Mouse (Mus musculus) A20 (cell line): ENCODE results near the gene Impdh1.
"Not testable (repeated sequence)": the region's sequence is repeated elsewhere in the genome, so short reads cannot be mapped to it uniquely, and the experiment has no call there.

ENCODE experiments used
- DNase-seq: peaks from one replicate; pipeline ENCODE4 v3.0.0-alpha.2; 2011; ENCODE audit warnings: low read depth, low spot score

The Impdh1 gene

DNA sequence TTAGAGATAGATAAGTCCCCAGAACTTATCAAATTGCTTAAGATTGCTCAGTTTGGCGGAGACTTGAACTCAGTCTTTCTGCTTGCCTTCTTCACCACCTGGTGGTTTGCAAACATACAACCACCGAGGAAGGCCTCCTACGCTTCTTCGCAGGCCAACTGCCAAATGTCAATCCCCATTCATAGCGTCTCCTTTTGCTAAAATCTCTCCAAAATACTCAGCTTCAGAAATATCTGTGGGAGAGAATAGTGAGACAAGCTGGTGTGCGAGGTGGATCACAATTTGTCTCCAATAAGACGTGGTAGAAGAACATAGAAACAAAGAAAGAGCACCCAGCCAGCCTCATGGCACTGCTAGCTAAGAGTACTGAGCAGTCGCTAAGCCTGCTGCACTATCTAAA lies 36.3 kb downstream of the Impdh1 start:
- DNase-seq, result no peak

DNA sequence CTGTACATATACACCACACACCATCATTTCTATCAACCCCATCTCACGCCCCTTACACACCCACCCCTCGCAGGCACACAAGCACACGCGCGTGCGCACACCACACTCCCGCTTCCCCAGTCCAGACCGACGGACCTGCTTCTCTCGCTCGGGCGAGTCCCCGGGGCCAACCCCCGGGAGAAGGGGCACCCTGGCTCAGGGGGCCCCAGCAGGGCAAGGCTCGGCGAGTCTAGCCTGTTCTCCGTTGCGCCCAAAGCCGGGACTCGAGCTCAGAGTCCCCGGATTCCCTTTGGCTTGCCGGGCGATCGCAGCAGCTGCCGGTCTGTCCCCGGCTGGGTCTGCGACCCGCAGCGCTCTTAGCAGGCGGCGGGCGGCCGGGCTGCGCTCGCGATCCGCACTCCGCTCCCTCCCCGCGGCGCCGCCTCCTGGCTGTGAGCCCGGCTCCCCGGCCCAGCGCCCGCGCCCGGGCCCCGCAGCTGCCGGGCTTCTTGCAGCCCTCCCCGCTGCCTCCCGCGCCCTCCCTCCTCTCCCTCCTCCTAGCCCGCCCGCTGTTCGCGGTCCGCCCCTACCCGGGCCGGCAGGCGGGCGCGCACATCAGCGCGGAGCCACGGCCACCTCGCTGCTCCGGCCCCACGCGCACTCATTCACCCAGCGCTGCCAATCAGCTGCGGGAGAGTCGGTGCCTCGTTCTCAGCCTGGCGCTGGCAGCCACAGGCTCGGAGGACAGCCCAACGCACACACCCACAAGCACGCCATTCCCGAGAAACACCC lies 37.1 kb downstream of the Impdh1 start, which contains the start of gene Prrt4:
Gene Prrt4, minus strand, starts transcription at position 697 of the 771 bp plus-strand sequence.
- no peak for DNase-seq

DNA sequence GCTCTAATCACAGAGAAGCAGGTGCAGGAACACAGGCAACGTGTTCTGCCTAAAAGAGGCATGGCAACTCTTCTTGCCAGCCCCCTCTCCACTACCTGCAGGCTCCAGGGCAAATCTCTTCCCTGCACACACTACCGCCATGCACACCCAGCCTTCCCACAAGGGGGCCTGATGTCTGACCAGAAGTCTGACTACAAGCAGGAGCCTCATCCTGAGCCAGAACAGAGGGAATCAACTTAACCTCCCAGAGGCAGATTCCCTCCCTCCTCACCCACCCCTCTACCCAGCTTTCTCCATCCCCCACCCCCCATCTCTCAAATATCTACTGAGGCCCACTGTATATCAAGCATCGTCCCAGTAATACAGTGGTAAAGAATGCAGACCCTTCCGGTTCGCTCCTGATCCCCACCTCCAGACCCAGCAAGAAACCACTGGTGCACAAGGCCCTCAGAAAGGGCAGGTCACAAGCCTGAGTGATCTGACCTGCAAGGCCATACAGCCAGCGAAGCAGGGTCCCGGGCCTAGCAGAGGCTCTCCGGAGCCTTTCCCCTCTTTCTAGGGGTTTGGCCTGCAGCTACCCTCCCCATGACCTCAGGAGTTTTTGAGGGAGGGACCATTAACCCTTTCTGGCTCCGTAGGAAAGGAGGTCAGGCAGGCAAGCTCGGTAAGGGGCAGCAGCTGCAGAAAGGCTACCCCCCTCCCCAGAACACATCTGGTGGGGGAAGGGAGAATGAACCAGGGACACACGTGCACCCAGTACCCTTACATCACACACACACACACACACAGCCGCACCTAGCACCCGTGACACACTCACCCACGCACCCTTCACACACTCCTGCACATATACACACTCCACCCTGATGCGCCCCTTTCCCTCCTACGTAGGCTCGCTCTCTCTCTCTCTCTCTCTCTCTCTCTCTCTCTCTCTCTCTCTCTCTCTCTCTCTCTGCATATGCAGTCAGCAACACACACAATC lies 38.0 kb downstream of the Impdh1 start:
- no peak for DNase-seq

DNA sequence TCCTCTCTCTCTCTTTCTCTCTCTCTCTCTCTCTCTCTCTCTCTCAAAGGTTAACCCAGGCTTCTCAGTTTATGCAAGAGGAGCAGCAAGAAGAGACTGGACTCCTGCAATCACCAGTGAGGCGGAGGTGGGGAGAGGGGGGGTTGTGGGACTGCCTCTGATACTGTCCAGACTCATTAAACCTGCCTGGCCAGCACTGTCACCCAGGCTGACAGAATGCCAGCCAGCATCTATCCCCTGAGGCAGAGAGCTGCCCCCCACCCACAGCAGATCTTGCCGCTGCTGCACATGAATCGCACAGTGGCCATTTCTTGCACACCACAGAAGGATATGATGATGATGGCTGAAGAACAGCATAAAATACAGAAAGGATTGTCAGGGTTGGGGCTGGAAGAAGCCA lies 41.1 kb downstream of the Impdh1 start:
- DNase-seq, result no peak

DNA sequence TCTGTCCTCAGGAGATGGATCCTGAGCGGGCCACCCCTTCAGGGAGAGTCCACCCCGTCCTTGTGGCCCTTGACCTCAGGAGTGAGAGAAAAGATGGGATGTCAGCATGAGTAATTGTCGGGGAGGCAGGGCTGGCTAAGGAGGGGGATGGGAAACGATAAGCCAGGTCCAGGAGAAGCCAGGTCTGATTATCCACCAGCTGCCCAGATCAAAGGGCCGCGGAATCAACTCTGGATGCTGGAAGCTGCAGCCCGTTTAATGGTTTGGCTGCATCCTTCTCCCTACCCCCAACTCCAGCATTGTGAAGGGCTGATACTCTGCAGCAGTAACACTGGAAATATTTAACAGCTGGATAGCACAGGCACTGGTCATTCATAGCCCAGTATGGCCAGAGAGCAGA lies 41.8 kb downstream of the Impdh1 start:
- no peak for DNase-seq

DNA sequence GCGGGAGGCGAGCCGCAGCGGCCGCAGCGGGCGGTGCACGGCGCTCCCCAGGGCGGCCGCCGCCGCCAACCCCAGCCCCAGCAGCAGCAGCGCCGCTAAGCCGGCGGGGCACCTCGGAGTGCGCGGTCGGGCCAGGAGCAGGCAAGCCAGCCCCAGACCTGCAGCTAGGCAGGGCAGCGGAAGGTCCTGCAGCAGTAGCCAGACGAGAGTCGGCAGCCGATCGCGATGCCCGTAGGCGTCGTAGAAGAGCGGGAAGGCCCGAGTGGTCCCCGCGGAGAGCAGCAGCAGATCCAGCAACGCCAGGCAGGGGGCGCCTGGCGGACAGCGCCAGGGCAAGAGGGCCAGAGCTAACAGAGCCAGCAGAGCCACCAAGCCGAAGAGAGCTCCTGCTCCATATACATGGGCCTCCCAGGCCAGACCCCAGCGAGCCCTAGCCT lies 45.2 kb downstream of the Impdh1 start:
- DNase-seq, result peak; percentile 54

DNA sequence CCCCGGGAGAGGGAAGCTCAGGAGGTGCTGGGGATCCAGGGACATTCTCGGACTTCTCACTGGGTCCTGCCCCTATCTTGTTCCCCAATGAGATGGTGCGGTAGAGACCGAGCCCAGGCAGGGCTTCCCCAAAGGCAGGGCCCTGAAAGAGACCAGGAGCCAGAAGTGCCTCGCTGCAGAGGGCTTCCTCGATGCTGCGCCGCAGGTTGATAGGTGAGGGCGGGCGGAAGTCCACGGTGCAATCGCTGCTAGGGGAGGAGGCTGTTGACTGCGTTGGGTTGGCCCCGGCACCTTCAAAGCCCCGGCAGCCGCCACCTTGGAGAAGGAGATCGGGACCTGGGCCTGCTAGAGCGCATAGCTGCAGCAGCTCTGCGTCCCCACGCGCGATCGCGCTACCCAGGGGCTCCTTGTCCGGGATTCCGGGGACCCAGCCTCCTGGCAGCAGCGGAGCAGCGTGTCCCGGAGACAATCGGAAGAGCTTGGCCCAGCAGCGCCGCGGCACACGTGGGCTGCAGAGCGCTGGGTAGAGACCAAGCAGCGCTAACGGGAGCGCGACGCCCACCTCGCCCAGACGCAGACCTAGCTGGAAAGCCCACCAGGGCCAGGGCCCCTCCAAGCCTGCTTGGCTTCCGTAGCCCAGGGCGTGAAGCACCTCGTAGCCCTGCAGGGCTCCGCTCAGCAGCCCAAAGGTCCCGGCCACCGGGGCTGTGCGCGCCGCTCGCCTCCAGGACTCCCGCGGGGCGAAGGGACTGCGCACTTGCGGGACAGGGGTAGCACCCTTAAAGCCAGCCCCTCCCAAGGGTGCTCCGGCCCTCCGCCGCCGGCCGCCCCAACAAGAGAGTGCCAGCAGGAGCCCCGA lies 45.9 kb downstream of the Impdh1 start:
- DNase-seq, result no peak

DNA sequence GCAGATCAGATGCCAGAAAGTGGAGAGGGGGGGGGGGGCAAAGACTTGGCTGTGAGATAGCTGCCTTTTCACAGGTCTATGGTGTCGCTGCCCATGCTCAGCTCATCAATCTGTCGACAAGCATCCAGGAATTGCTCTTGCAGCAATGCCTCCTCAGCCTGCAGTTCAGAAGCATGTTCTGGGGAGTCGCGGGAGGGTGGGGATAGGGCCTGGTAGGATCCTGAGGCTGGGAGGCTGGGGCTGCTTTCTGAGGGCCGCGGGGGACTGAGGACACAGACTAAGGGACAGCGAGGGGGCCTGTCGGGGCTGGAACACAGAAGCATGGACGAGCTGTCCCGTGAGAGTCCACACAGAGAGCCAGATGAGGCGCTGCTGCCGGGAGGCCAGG lies 46.5 kb downstream of the Impdh1 start:
- DNase-seq, result no peak

DNA sequence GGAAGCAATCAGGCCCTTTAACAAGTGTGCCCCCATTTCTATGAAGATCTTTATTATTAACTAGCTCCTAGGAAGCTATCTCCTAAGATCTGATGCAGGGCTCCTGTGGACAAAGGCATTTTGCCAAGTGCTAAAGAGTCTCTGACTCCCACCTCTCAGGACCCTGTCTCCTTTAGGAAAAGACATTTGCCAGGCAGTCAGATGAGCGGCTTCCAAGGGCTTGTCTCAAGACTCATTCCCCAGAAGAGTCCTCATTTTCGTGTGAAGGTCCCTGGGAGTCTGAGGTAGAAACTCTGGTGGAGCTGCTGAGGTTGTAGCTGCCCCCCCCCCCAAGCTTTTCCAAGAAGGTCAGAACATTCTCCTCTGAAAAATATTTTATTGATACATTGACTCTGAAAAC lies 47.3 kb downstream of the Impdh1 start:
- no peak for DNase-seq

DNA sequence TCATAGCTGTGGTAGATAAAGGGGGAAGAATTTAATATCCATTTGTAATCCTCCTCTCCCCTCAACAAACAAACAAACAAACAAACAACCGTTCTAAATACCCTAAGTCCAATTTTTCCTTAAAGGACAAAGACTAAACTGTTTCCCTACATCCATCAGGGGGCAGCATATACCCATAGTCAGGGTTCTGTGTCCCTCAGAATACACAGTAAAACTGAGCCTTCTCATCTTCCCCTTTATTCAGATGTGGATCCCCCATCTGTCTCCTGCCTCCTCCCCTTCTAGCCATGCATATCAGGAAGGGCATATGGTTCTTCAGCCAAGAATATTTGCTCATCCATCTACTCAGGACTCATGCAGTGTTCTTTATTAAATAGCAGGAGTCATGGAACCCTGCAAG lies 50.0 kb downstream of the Impdh1 start:
- DNase-seq, result peak; percentile 70

DNA sequence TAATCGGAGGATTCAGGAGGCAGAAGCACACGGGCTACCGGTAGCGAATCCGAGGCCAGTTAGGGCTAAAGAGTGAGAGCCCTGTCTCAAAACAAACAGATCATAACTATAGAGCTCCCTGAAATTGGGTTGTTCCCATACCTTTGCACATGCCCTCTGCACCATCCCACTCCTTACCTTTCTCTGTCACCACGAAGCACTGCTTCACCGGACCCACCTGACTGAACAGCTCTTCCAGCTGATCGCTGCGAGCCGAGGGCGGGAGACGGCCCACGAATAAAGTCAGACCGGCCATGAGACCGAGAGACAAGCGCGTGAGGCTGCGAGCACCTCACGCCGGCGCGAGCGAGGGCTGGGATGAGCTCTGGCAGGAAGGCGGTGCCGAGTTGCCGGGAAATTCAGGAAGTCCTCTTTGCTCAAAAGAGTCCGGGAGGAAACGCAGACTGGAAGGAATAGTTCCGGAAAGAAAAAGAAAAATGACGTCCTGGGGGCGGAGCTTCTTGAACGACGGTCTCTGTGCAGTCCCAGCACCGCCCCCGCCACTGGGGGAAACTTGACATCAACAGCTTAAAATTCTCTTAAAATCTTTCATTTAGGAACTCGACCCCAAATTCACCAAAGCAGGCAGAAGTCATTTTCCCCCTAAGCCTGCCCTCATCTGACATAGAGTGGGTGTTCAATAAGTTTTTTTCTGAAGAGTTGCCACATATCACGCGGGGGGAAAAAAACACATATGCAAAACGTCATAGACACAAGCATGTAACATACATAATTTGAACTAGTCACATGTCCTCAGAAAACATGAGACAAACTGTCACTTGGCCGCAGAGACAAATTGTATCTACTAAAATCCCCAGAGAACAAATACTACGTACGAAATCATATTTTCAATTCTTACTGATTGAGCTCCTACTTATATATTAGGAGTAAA lies 51.6 kb downstream of the Impdh1 start, which contains the start of gene Rbm28:
Gene Rbm28, minus strand, starts transcription at position 693 of the 931 bp plus-strand sequence.
- DNase-seq, result peak; percentile 95

DNA sequence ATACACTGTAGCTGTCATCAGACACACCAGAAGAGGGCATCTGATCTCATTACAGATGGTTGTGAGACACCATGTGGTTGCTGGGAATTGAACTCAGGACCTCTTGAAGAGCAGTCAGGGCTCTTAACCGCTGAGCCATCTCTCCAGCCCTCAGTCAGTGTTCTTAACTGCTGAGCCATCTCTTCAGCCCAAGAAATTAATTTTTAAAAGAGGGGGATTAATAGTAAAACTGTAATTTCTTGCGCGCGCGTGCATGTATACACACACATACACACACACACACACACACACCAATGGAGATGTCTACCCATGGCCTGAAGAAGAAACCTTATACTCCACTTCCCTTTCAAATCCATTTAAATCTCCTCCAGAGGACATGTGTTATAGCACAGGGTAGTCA lies 54.9 kb downstream of the Impdh1 start:
- DNase-seq, result not testable (repeated sequence)

DNA sequence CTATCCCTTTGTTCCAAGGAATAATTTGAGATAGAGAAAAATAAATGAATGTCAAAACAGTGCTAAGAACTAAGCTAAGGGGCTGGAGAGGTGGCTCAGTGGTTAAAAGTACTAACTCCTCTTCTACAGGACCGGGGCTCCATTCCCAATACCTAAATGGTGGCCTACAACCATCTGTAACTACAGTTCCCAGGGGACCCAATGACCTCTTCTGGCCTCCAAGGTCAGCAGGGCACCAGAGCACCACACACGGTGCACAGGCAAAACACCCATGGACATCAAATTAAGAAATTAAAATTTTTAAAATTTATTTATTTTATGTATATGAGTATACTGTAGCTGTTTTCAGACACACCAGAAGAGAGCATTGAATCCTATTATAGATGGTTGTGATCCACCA lies 55.4 kb downstream of the Impdh1 start:
- DNase-seq, result no peak

DNA sequence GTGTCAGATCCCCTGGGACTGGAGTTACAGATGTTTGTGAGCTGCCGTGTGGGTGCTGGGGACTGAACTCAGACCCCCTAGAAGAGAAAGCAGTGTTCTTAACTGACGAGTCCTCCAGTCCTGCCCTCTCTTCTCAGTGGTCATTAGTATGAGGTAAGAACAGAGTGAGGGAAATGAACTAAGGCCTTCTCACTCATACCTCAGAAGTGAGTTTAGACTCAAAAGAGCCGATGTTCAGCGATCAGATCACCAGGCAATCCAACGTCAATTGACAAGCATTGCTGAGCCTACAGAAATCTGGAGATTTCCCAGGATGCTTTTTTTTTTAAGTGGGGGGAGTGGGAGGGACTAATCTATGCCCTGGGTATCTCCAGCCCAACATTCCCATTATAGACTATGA lies 59.8 kb downstream of the Impdh1 start:
- no peak for DNase-seq
